16 mouse cellular contexts compared by ENCODE assay signal in genomic region chr10:56793074-56793473, GRCm38 (mm10).
A peak's percentile ranks its signal among the peaks of the same experiment; 100 is the strongest.
DNase-seq lines count a peak whose midpoint lies in the region; ATAC-seq and TF ChIP-seq lines count a peak whose summit lies in the region.
"Had no signal": no experiment of that assay in that cellular context is flagged by ENCODE, and none has a peak within 500 bp of the region (broad histone marks: within the 10 kb centered on the region; RNA-seq: fewer than 3 reads in every experiment).

No protein-coding gene starts in this region.

- no peak overlapping the region for H3K4me3 ChIP-seq in lung, embryonic 14.5 days (ENCODE audit: low read depth, low read length)
- H3K4me3 ChIP-seq in stomach, embryonic 16.5 days (replicated peaks; ENCODE audit: low read length) = no peak overlapping the region
- H3K4me3 ChIP-seq in forebrain, embryonic 15.5 days = no peak overlapping the region
- H3K4me3 ChIP-seq: embryonic facial prominence, embryonic 13.5 days; forebrain, embryonic 13.5 days; limb, embryonic 13.5 days had no signal

- ATAC-seq in lung, embryonic 14.5 days (ENCODE audit: insufficient read depth) = no peak
- ATAC-seq in granulocyte monocyte progenitor cell, adult 5-6 weeks (replicated peaks; ENCODE audit: poor library complexity, severe bottlenecking) = peak; percentile 93
- peak; percentile 58; the same call in 1 of the 2 replicates for ATAC-seq in stomach, embryonic 16.5 days (ENCODE audit: insufficient read depth, low FRiP score)
- no peak for ATAC-seq in forebrain, embryonic 15.5 days (replicated peaks)
- ATAC-seq: forebrain, embryonic 13.5 days; hindbrain, embryonic 16.5 days; Patski had no signal

- no peaks in the 10 kb centered on the region for H3K27me3 ChIP-seq in lung, embryonic 14.5 days (ENCODE audit: insufficient read depth, low read length)
- H3K27me3 ChIP-seq in stomach, embryonic 16.5 days (ENCODE audit: control insufficient read depth, insufficient read depth, low read length) = no peaks in the 10 kb centered on the region
- H3K27me3 ChIP-seq in forebrain, embryonic 15.5 days = no peaks in the 10 kb centered on the region
- H3K27me3 ChIP-seq: CH12.LX; embryonic facial prominence, embryonic 13.5 days; forebrain, embryonic 13.5 days; limb, embryonic 13.5 days; Patski had no signal

- H3K36me3 ChIP-seq in lung, embryonic 14.5 days (ENCODE audit: insufficient read depth) = no peaks in the 10 kb centered on the region
- no peaks in the 10 kb centered on the region for H3K36me3 ChIP-seq in stomach, embryonic 16.5 days (ENCODE audit: control insufficient read depth, insufficient read depth, low read length)
- no peaks in the 10 kb centered on the region for H3K36me3 ChIP-seq in forebrain, embryonic 15.5 days
- H3K36me3 ChIP-seq: embryonic facial prominence, embryonic 13.5 days; limb, embryonic 13.5 days had no signal

- H3K27ac ChIP-seq in lung, embryonic 14.5 days (ENCODE audit: low read depth) = no peak overlapping the region
- H3K27ac ChIP-seq in stomach, embryonic 16.5 days (ENCODE audit: low read length) = no peak overlapping the region; the same call in 1 of the 2 replicates
- H3K27ac ChIP-seq in forebrain, embryonic 15.5 days (replicated peaks) = no peak overlapping the region
- H3K27ac ChIP-seq: embryonic facial prominence, embryonic 13.5 days; forebrain, embryonic 13.5 days; limb, embryonic 13.5 days had no signal

- DNase-seq in lung, embryonic 14.5 days = peak; percentile 25
- DNase-seq in lung, postnatal 14 days = no peak
- DNase-seq in kidney, postnatal 14 days = peak; percentile 15
- no peak for DNase-seq in gastrocnemius, postnatal 4 days (ENCODE audit: low spot score in 2 of 2)
- DNase-seq: cerebellum, postnatal 25 days; gastrocnemius, postnatal 14 days; lung, postnatal 4 days had no signal

- TF ChIP-seq CTCF in lung, embryonic 14.5 days (IDR thresholded peaks at IDR 0.05; ENCODE audit: low read depth) = no peak

- no peaks in the 10 kb centered on the region for H3K4me1 ChIP-seq in lung, embryonic 14.5 days (ENCODE audit: insufficient read depth)
- no peaks in the 10 kb centered on the region for H3K4me1 ChIP-seq in stomach, embryonic 16.5 days (ENCODE audit: control insufficient read depth, insufficient read depth, low read length)
- no peaks in the 10 kb centered on the region for H3K4me1 ChIP-seq in forebrain, embryonic 15.5 days
- H3K4me1 ChIP-seq: forebrain, embryonic 13.5 days had no signal

- no peak overlapping the region for H3K4me2 ChIP-seq in lung, embryonic 14.5 days
- H3K4me2 ChIP-seq in stomach, embryonic 16.5 days (ENCODE audit: low read depth, low read length) = no peak overlapping the region
- no peak overlapping the region for H3K4me2 ChIP-seq in forebrain, embryonic 15.5 days (replicated peaks)
- H3K4me2 ChIP-seq: embryonic facial prominence, embryonic 13.5 days; forebrain, embryonic 13.5 days; limb, embryonic 13.5 days had no signal

- H3K9ac ChIP-seq in lung, embryonic 14.5 days = no peak overlapping the region
- no peak overlapping the region for H3K9ac ChIP-seq in stomach, embryonic 16.5 days (ENCODE audit: low read length)
- H3K9ac ChIP-seq in forebrain, embryonic 15.5 days (replicated peaks) = no peak overlapping the region
- H3K9ac ChIP-seq: embryonic facial prominence, embryonic 13.5 days; forebrain, embryonic 13.5 days; limb, embryonic 13.5 days had no signal

- H3K9me3 ChIP-seq in lung, embryonic 14.5 days (ENCODE audit: low read depth, low read length) = no peaks in the 10 kb centered on the region
- H3K9me3 ChIP-seq in stomach, embryonic 16.5 days (replicated peaks; ENCODE audit: control insufficient read depth, low read length) = no peaks in the 10 kb centered on the region
- no peaks in the 10 kb centered on the region for H3K9me3 ChIP-seq in forebrain, embryonic 15.5 days
- H3K9me3 ChIP-seq: embryonic facial prominence, embryonic 13.5 days; forebrain, embryonic 13.5 days; limb, embryonic 13.5 days had no signal

- 46% methylated on average over 8 of the region's 8 CpGs for WGBS in lung, embryonic 14.5 days
- 40% methylated on average over 8 of the region's 8 CpGs for WGBS in stomach, embryonic 16.5 days
- 34% methylated on average over 8 of the region's 8 CpGs for WGBS in forebrain, embryonic 15.5 days

Comparison
In these comparisons a context has a peak if more than half of its experiments do, and no peak if none do; other contexts are left out.
1. DNase-seq: peak in lung, embryonic 14.5 days (single experiment) and kidney, postnatal 14 days (single experiment); none in lung, postnatal 14 days (single experiment) and gastrocnemius, postnatal 4 days (0 of 2).
2. ATAC-seq: peak in granulocyte monocyte progenitor cell, adult 5-6 weeks (single experiment) and stomach, embryonic 16.5 days (single experiment); none in lung, embryonic 14.5 days (single experiment) and forebrain, embryonic 15.5 days (single experiment).